Mouse (Mus musculus): ENCODE measurements around the gene Gm30191. TPM values are rescaled to one million over a fixed set of nuclear protein-coding genes. Genes with fewer than 3 reads are reported as not detected.

The Gm30191 gene
- polyA plus RNA-seq, 1 experiment: not detected

- Histone ChIP-seq H3K36me3 (ENCODE audit: control insufficient read depth, insufficient read depth) (peaks cover 9% of the 10 kb centered on the region), H3ac (ENCODE audit: control insufficient read depth, insufficient read length) (no peak overlapping the region), H3K4me2 (ENCODE audit: low read depth) (no peak overlapping the region), H3K27me3 (ENCODE audit: control insufficient read depth, insufficient read depth, insufficient read length) (no peaks in the 10 kb centered on the region), H3K79me2 (ENCODE audit: control insufficient read depth, insufficient read depth) (no peaks in the 10 kb centered on the region), H3K4me3 (no peak overlapping the region)
- TF ChIP-seq MYOD1 (IDR thresholded peaks at IDR 0.05; ENCODE audit: control insufficient read depth in 1 of 3, insufficient read length in 2 of 3, low read depth in 2 of 3): no peak
- TF ChIP-seq E2F4 (IDR thresholded peaks at IDR 0.05; ENCODE audit: insufficient read depth): no peak
- TF ChIP-seq MYOG (IDR thresholded peaks at IDR 0.05; ENCODE audit: control insufficient read depth in 1 of 3, insufficient read depth in 1 of 3, insufficient read length in 2 of 3, low read depth in 2 of 3): no peak
- TF ChIP-seq MAX (IDR thresholded peaks at IDR 0.05; ENCODE audit: low read depth): no peak
- no peak for TF ChIP-seq USF1 (IDR thresholded peaks at IDR 0.05; ENCODE audit: low read depth)
- TF ChIP-seq SRF (IDR thresholded peaks at IDR 0.05; ENCODE audit: control insufficient read depth, insufficient read length, low read depth): no peak
- TF ChIP-seq TCF12 (IDR thresholded peaks at IDR 0.05; ENCODE audit: insufficient read depth, poor library complexity, severe bottlenecking): no peak
Measured at GRCm38 (mm10) chr4:134273417-134274345, 26.9 kb downstream of the Gm30191 start.

DNA sequence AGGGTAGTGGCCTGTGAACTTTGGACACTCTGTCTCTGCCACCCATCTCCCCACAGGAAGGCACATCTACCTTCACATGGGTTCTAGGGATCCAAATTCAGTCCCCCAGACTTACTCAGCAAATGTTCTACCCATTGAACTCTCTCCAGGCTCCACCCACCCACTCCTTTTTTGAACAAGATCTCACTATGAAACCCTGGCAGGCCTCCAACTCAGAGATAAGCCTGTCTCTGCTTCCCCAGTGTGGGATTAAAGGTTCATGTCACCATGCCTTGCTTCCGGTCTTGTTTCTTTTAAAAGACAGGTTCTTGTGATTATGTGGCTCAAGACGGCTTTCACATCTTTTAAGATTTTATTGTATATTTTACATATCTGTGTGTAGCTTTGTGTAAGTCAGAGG is 38.2 kb downstream of the Gm30191 start:
- H3K36me3 ChIP-seq (ENCODE audit: control insufficient read depth, insufficient read depth): peaks cover 22% of the 10 kb centered on the region
- no peaks in the 10 kb centered on the region for H3K79me2 ChIP-seq (ENCODE audit: control insufficient read depth, insufficient read depth)
- no peaks in the 10 kb centered on the region for H3K27me3 ChIP-seq (ENCODE audit: control insufficient read depth, insufficient read depth, insufficient read length)
- TF ChIP-seq MYOD1 (IDR thresholded peaks at IDR 0.05; ENCODE audit: control insufficient read depth in 1 of 3, insufficient read length in 2 of 3, low read depth in 2 of 3): no peak
- no peak for TF ChIP-seq POLR2A (IDR thresholded peaks at IDR 0.05; ENCODE audit: insufficient read length, low read depth)
- H3K4me3 ChIP-seq: no peak overlapping the region
- H3ac ChIP-seq (ENCODE audit: control insufficient read depth, insufficient read length): no peak overlapping the region
- H3K4me2 ChIP-seq (ENCODE audit: low read depth): no peak overlapping the region

DNA sequence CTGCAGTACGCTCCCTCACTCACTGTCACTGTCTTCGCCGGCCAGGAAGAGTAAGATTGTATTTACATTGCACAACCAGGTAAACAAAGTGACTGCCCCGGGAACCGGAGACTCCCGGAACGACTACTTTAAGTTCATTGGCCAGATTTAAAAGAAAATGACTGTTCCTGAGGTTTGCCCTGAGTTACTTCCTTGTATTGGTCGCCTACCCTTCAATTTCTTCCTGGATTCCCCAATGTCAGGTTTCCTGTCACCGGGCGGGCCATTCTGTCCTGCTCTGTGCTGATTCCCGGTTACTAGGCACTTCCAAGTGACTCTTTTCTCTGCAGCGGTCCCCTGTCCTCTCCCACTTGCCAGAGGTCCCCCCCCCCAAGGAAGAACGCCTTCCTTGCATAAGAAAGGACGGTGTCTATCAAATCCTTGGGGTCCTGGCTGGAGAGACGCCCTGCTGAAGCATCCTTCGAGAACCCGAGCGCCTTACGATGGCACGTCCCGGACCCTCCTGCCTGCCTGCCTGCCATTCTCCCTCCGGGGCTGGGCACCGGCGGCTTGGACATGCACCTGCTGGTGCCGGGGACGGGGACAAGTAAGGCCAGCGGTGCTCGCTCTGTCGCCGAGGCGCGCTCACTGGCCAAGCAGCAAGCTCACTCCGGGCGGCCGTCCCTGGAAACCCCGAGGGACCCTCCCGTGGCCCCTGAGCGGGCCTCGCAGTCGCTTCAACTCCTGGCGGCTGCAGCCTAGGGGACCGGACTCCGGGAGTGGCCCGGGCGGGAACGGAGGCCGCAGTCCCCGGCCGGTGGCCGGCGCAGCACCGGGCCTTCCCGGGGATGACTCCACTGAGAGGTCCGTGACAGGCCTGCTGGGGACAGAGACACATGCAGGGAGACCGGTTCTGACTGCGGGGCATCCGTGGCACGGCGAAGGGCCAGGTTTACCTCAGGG is 39.8 kb downstream of the Gm30191 start:
- Histone ChIP-seq H3K36me3 (ENCODE audit: control insufficient read depth, insufficient read depth) (peaks cover 21% of the 10 kb centered on the region), H3ac (ENCODE audit: control insufficient read depth, insufficient read length) (peak overlapping the region; percentile 77), H3K79me2 (ENCODE audit: control insufficient read depth, insufficient read depth) (no peaks in the 10 kb centered on the region), H3K4me3 (peak overlapping the region; percentile 50), H3K4me2 (ENCODE audit: low read depth) (peak overlapping the region; percentile 90), H3K27me3 (ENCODE audit: control insufficient read depth, insufficient read depth, insufficient read length) (no peaks in the 10 kb centered on the region)
- TF ChIP-seq MAX (IDR thresholded peaks at IDR 0.05; ENCODE audit: low read depth): no peak
- peak in 2 of 3 experiments; percentile 4 to 22 for TF ChIP-seq MYOD1 (IDR thresholded peaks at IDR 0.05; ENCODE audit: control insufficient read depth in 1 of 3, insufficient read length in 2 of 3, low read depth in 2 of 3)

DNA sequence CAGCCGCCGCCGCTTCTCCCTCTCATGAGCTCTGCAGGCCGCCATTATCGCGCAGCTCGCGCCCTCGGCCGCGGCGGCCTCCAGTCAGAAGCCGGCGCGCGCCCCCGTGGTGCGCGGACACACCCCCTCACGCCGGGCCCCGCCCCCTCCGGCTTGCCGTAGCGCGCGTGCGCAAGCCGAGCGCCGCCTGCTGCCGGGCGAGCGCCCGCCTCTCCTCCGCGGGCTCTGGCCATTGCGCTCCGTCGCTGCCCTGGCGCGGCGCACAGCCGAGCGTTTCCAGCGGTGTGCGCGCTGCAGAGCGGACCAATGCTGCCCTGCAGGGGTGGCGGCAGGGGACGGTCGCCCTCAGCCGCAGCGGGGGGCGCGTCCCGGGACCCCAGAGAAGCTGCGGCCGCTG is 40.4 kb downstream of the Gm30191 start:
- H3ac ChIP-seq (ENCODE audit: control insufficient read depth, insufficient read length): peak overlapping the region; percentile 77
- H3K4me3 ChIP-seq: peak overlapping the region; percentile 50
- H3K36me3 ChIP-seq (ENCODE audit: control insufficient read depth, insufficient read depth): peaks cover 14% of the 10 kb centered on the region
- no peak overlapping the region for H3K4me2 ChIP-seq (ENCODE audit: low read depth)
- TF ChIP-seq TCF3 (IDR thresholded peaks at IDR 0.05; ENCODE audit: insufficient read length, low read depth) (no peak), TCF12 (IDR thresholded peaks at IDR 0.05; ENCODE audit: insufficient read depth, poor library complexity, severe bottlenecking) (no peak), MAX (IDR thresholded peaks at IDR 0.05; ENCODE audit: low read depth) (no peak), POLR2AphosphoS2 (IDR thresholded peaks at IDR 0.05; ENCODE audit: insufficient read length, low read depth) (peak; percentile 84), MYOG (IDR thresholded peaks at IDR 0.05; ENCODE audit: control insufficient read depth in 1 of 3, insufficient read depth in 1 of 3, insufficient read length in 2 of 3, low read depth in 2 of 3) (peak in 2 of 3 experiments; percentile 49 to 51), SRF (IDR thresholded peaks at IDR 0.05; ENCODE audit: control insufficient read depth, insufficient read length, low read depth) (peak; percentile 66), POLR2A (IDR thresholded peaks at IDR 0.05; ENCODE audit: insufficient read length, low read depth) (peak; percentile 86), MYOD1 (IDR thresholded peaks at IDR 0.05; ENCODE audit: control insufficient read depth in 1 of 3, insufficient read length in 2 of 3, low read depth in 2 of 3) (no peak)
- no peaks in the 10 kb centered on the region for H3K27me3 ChIP-seq (ENCODE audit: control insufficient read depth, insufficient read depth, insufficient read length)
- H3K79me2 ChIP-seq (ENCODE audit: control insufficient read depth, insufficient read depth): no peaks in the 10 kb centered on the region

DNA sequence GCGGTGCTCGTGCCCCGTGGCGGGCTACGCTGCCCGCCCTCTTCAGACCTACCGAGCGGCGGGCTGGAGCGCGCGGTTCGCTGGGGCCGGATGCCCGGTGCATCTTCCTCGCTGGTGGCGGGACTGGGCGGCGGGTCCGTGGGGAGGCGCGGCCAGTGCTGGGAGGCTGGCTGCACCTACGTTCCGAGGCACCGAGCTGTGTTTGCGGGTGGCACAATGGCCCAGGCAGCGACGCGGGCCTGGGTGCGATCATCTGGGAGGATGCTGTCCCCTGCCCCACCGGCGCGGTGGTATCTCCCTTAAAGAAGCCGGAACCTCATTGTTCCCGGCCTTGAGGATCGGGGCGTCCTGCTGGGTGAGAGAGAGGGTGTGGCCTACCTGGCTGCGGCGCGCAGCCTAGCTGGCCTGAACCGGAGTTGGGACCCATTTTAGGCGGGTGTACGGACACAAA is 40.9 kb downstream of the Gm30191 start, which contains the start of gene Pdik1l:
Gene Pdik1l, minus strand, starts transcription at position 321 of the 451 bp plus-strand sequence.
- peaks cover 12% of the 10 kb centered on the region for H3K36me3 ChIP-seq (ENCODE audit: control insufficient read depth, insufficient read depth)
- H3K27me3 ChIP-seq (ENCODE audit: control insufficient read depth, insufficient read depth, insufficient read length): no peaks in the 10 kb centered on the region
- H3K79me2 ChIP-seq (ENCODE audit: control insufficient read depth, insufficient read depth): no peaks in the 10 kb centered on the region
- H3K4me3 ChIP-seq: peak within 1 kb of the TSS; percentile 50
- no peak for TF ChIP-seq TCF3 (IDR thresholded peaks at IDR 0.05; ENCODE audit: insufficient read length, low read depth)
- peak; percentile 37 for TF ChIP-seq POLR2AphosphoS2 (IDR thresholded peaks at IDR 0.05; ENCODE audit: insufficient read length, low read depth)
- no peak for TF ChIP-seq TCF12 (IDR thresholded peaks at IDR 0.05; ENCODE audit: insufficient read depth, poor library complexity, severe bottlenecking)
- peak in 1 of 3 experiments; percentile 7 for TF ChIP-seq MYOD1 (IDR thresholded peaks at IDR 0.05; ENCODE audit: control insufficient read depth in 1 of 3, insufficient read length in 2 of 3, low read depth in 2 of 3)
- no peak for TF ChIP-seq E2F4 (IDR thresholded peaks at IDR 0.05; ENCODE audit: insufficient read depth)
- peak; percentile 60 for TF ChIP-seq POLR2A (IDR thresholded peaks at IDR 0.05; ENCODE audit: insufficient read length, low read depth)
- no peak for TF ChIP-seq CEBPB (IDR thresholded peaks at IDR 0.05; ENCODE audit: insufficient read depth, poor library complexity, severe bottlenecking)
- TF ChIP-seq REST (IDR thresholded peaks at IDR 0.05; ENCODE audit: insufficient read depth, insufficient read length): no peak
- TF ChIP-seq MYOG (IDR thresholded peaks at IDR 0.05; ENCODE audit: control insufficient read depth in 1 of 3, insufficient read depth in 1 of 3, insufficient read length in 2 of 3, low read depth in 2 of 3): no peak
- TF ChIP-seq SRF (IDR thresholded peaks at IDR 0.05; ENCODE audit: control insufficient read depth, insufficient read length, low read depth): no peak
- TF ChIP-seq USF1 (IDR thresholded peaks at IDR 0.05; ENCODE audit: low read depth): no peak
- TF ChIP-seq MAX (IDR thresholded peaks at IDR 0.05; ENCODE audit: low read depth): no peak
- peak within 1 kb of the TSS; percentile 90 for H3K4me2 ChIP-seq (ENCODE audit: low read depth)
- peak within 1 kb of the TSS; percentile 77 for H3ac ChIP-seq (ENCODE audit: control insufficient read depth, insufficient read length)

Data from myocyte (in vitro differentiated cells).